Mouse (Mus musculus): ENCODE measurements around the gene Zfp748.

Zfp748 gene

GRCm38 (mm10) chr13:67553730-67554129, at the start of gene Zfp748:
Gene Zfp748 (minus strand): TSS chr13:67553830.
- no peak for DNase-seq (ENCODE audit: low read depth, low spot score)

DNA sequence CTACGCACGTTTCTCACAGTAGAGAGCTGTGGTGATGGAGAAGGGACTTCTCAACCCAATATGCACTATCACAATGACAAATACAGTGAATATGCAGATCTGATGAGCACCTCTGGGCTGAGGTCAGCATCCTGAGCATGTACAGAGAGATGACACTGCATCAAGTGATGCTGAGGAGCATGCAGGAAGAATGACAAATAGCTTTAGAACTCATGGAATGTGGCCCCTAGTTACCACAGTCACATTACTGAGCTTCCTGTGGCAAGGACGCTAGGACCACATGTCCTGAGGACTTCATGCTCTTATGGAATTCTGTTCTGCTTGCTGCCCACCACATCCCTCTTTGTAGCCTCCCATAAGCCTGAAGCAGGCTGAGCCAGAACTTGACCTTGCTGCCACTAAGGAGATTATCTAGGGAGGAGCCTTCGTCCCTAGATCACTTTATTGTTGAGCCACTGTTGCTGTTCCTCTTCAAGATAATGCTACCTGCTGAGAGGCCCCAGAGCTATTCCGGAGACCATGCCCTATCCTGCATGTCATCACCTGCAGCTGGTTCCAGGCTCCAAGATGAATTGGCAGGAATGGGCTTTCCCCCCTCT, 19.1 kb upstream of the Zfp748 start:
- DNase-seq (ENCODE audit: low read depth, low spot score): peak; percentile 84

GRCm38 (mm10) chr13:67552505-67553346, 904 bp downstream of the Zfp748 start:
- DNase-seq (ENCODE audit: low read depth, low spot score): peak; percentile 92

DNA sequence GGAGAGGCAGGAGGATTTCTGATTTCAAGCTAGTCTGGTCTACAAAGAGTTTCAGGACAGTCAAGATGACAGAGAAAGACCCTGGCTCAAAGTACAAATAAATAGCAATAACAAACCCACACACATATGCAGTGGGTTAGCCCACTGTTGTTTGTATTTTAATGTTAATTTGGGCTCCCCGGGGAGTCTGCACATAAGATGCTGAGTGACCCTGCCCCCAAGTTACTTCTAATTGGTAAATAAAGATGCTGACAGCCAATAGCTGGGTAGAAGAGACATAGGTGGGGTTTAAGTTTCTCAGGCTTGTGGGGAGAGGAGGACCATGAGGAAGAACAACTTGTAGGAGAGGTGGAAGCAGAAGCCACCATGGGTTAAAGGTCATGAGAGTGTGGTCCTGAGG, 7.7 kb downstream of the Zfp748 start:
- no peak for DNase-seq (ENCODE audit: low read depth, low spot score)

DNA sequence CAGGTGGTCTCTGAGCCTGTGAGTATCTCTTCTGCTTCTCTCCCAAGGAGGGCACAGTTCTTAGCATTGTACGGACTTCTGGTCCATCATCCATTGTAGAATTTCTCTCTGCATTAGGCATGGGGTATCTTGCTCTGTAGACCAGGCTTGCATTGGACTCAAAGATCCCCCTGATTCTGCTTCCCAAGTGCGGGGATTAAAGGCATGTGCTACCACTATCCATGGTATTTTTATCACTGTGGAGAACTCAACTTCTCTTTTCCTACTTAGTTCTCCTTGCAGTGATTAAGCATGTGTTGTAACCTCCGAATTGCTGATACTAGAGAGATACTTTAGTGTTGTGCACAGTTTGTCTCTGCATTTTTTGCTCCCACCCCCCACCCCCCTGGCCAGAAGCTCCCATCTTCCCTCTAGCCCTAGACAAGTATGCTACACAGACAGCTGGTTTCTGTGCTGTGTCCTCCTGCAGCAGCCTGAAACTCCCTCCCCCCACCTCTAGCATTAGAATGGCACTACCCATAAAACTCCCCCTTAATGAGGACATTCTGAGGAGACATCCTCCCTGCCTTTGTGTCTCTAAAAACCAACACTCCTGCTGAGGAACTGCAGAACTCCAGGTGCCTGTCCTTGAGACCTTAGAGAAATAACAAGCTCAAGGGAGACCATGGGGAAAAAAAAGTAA, 26.4 kb downstream of the Zfp748 start:
- no peak for DNase-seq (ENCODE audit: low read depth, low spot score)

DNA sequence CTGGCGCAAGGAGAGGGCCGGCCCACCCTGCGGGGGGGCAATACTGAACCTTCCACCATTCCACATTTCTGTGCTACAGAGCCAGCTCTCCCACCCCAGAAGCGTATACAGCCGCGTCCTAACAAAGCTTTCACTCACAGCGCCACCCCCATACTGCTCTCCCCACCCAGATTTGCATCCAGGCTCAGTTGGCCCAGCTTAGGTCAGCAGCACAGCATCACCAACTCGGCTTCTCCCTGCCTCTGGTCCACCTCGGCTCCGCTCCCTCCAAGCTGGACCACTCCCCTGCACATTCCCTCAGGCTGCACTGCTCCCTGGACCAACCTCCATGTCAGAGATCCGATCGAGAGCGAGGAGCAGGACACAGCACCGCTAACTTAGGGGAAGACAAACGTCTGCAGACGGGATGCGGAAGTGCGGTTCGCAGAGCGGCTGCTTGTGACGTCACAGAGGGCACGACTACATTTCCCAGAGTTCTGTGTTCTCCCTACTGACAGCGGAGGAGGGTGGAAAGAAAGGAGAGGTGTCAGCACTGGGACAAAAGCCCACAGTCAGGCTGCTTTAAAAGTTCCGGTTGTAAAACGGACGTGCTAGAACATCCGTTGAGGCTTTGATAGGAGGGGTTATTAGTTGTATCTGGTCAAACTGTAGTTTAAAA, 27.7 kb downstream of the Zfp748 start, which contains the start of the genes Gm26965 and Zfp87:
Gm26965 (minus strand) TSS at position 399 of the 658 bp plus-strand sequence.
Zfp87 (minus strand) TSS at position 425 of the 658 bp plus-strand sequence.
- peak; percentile 98 for DNase-seq (ENCODE audit: low read depth, low spot score)

- DNase-seq (ENCODE audit: low read depth, low spot score): no peak
These were observed 52.7 kb downstream of the Zfp748 start for GRCm38 (mm10) chr13:67500908-67501307.

GRCm38 (mm10) chr13:67500084-67500719, 53.4 kb downstream of the Zfp748 start, which contains the start of gene Zfp58:
Gene Zfp58 (minus strand): TSS chr13:67500555.
- DNase-seq (ENCODE audit: low read depth, low spot score): peak; percentile 94

DNA sequence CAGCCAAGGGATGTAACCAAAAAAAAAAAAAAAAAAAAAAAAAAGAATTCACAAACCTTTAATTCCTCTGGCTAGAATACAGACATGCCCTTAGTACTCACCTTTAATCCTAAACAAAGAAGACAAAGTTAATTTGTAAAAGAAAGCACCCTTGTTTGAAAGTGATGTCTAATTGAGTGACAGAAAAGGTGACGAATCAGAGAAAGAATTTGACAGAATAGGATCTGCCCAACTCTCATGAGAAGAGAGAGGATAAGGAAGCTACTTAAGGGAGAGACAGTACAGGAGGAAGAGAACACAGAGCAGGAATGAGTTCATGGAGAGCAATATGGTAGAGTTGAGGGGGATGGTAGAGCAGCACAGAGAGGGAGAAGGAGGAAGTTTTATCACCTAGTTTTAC, 58.0 kb downstream of the Zfp748 start:
- DNase-seq (ENCODE audit: low read depth, low spot score): no peak
